Mouse (Mus musculus): ENCODE results near the gene Gabarap.
"Not testable (repeated sequence)": the region's sequence is repeated elsewhere in the genome, so short reads cannot be mapped to it uniquely, and the experiment has no call there.

Gabarap gene

GRCm38 (mm10) chr11:69998567-69999491, 7.9 kb downstream of the Gabarap start:
- DNase-seq (ENCODE audit: low read depth, low spot score), result peak; percentile 33

- DNase-seq (ENCODE audit: low read depth, low spot score), result no peak
These were observed 8.7 kb downstream of the Gabarap start for GRCm38 (mm10) chr11:69999666-70000065.

- peak; percentile 100 for DNase-seq (ENCODE audit: low read depth, low spot score)
These were observed 9.5 kb downstream of the Gabarap start, which contains the start of gene Dvl2 for GRCm38 (mm10) chr11:70000396-70000898. Dvl2 (plus strand) TSS chr11:70000595.

- no peak for DNase-seq (ENCODE audit: low read depth, low spot score)
These were observed 10.2 kb downstream of the Gabarap start for GRCm38 (mm10) chr11:70001159-70001558.

- DNase-seq (ENCODE audit: low read depth, low spot score), result peak; percentile 91
These were observed 10.9 kb downstream of the Gabarap start for GRCm38 (mm10) chr11:70001865-70002264.

GRCm38 (mm10) chr11:70002471-70002870, 11.5 kb downstream of the Gabarap start:
- no peak for DNase-seq (ENCODE audit: low read depth, low spot score)

- DNase-seq (ENCODE audit: low read depth, low spot score), result peak; percentile 78
These were observed 14.6 kb downstream of the Gabarap start for GRCm38 (mm10) chr11:70005521-70005920.

- DNase-seq (ENCODE audit: low read depth, low spot score), result no peak
These were observed 19.1 kb downstream of the Gabarap start for GRCm38 (mm10) chr11:70010033-70010432.

GRCm38 (mm10) chr11:70010548-70010947, 19.6 kb downstream of the Gabarap start:
- DNase-seq (ENCODE audit: low read depth, low spot score), result no peak

- no peak for DNase-seq (ENCODE audit: low read depth, low spot score)
These were observed 20.0 kb downstream of the Gabarap start for GRCm38 (mm10) chr11:70010961-70011360.

- DNase-seq (ENCODE audit: low read depth, low spot score), result no peak
These were observed 22.0 kb downstream of the Gabarap start for GRCm38 (mm10) chr11:70012931-70013330.

GRCm38 (mm10) chr11:70013408-70013807, 22.5 kb downstream of the Gabarap start:
- no peak for DNase-seq (ENCODE audit: low read depth, low spot score)

GRCm38 (mm10) chr11:70014051-70014450, 23.1 kb downstream of the Gabarap start:
- DNase-seq (ENCODE audit: low read depth, low spot score), result no peak

- peak; percentile 87 for DNase-seq (ENCODE audit: low read depth, low spot score)
These were observed 24.1 kb downstream of the Gabarap start, which contains the start of gene Acadvl for GRCm38 (mm10) chr11:70014880-70015558. Acadvl (minus strand) TSS chr11:70015411.

- no peak for DNase-seq (ENCODE audit: low read depth, low spot score)
These were observed 24.7 kb downstream of the Gabarap start for GRCm38 (mm10) chr11:70015677-70016076.

GRCm38 (mm10) chr11:70016177-70016576, 25.2 kb downstream of the Gabarap start:
- DNase-seq (ENCODE audit: low read depth, low spot score), result not testable (repeated sequence)

- no peak for DNase-seq (ENCODE audit: low read depth, low spot score)
These were observed 25.7 kb downstream of the Gabarap start, which contains the start of gene Dlg4 for GRCm38 (mm10) chr11:70016669-70017068. Dlg4 (plus strand) TSS chr11:70016942.

- DNase-seq (ENCODE audit: low read depth, low spot score), result no peak
These were observed 26.3 kb downstream of the Gabarap start for GRCm38 (mm10) chr11:70017199-70017767.

GRCm38 (mm10) chr11:70018131-70018990, 27.4 kb downstream of the Gabarap start:
- no peak for DNase-seq (ENCODE audit: low read depth, low spot score)

GRCm38 (mm10) chr11:70019495-70020021, 28.6 kb downstream of the Gabarap start:
- no peak for DNase-seq (ENCODE audit: low read depth, low spot score)
